Mouse (Mus musculus) frontal cortex, postnatal 36 days (tissue): ENCODE measurements around the gene Tfpt.
"Not testable (repeated sequence)": the region's sequence is repeated elsewhere in the genome, so short reads cannot be mapped to it uniquely, and the experiment has no call there.

Experiments used
- DNase-seq, 2 experiments: peaks; one replicate each; pipeline ENCODE4 v3.0.0; 2022; ENCODE audit warnings: low spot score in 2 of 2

The Tfpt gene

DNA sequence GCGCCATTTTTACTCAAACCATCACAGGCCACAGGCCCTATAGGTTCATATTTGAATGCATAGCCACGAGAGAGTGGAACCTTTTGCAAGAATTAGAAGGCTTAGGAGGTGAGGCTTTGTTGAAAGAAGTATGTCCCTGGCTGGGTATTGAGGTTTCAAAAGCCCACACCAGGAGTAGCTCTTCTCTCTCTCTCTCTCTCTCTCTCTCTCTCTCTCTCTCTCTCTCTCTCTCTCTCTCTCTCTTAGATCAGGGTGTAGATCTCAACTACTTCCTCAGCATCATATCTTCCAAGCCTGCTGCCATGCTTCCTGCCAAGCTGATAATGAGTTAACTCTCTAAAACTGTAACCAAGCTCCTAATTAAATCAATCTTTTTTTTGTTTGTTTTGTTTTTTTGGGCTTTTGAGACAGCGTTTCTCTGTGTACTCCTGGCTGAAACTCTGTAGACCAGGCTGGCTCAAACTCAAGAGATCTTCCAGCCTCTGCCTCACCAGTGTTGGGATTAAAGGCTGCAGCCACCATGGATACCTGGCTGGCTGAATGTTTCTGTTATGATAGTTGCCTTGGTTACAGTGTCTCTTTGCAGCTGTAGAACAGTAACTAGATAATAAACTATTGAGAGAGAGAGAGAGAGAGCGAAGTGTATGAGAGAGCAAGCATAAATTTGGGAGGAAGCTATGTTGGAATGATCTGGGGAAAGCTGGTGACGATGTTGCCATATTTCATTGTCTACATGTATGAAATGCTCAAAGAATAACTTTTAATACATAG is 53.2 kb downstream of the Tfpt start:
- no peak for DNase-seq

DNA sequence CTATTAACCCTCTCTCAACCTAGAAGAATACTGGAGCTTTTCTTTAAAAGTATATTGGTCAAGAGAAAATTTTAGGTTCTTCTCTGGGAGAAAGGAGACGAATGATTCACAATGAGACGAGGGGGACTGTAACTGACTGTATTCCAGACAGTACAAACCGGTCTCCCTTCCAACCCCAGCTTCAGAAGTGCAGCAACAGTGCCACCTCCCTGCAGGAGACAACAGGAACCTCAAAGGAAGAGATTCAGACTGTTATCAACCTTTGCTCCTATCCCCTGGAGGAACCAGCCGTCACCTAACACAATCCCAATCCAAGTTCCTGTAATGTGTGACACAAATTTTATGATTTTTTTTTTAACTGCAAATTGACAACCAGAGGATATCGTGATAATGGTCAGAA is 55.5 kb downstream of the Tfpt start:
- DNase-seq: peak; percentile 28 to 30

DNA sequence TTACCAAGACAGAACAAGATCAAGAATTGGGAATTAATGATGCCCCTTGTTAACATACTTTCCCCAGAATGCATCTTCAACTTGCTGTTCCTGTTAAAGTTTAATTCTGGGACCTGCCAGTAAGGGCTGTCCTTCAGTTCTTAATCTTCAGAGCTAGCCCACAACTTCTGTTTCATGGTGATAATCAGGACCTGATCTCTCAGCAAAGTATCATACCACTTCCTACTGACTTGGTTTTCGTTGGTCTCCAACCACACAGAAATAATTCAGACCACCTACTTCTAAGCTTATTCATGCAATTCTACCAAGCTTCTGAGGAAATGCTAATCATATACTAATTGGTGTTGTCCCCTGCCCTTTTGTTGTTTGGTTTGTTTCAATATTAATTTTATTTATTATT is 57.9 kb downstream of the Tfpt start:
- no peak for DNase-seq

DNA sequence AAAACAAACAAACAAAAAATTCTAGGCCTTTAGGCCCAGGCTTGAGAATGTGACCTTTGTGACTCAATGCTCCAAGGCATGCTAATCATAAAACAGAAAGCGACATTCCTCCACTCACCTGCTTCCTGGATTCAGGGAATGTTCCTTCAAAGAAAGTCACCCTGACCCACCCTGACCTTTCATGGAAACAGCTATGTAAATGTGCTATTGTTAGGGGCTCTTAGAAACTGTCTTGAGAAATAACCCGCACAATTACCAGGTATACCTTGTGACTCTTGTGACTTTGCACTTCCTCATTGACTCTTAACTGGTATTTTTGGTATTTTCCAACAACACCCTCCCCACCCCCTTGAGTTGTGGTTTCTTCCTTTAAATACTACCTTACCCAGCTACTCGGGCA is 59.1 kb downstream of the Tfpt start:
- DNase-seq: not testable (repeated sequence)
